Mouse (Mus musculus) erythroblast, embryonic 14.5 days (primary cell): ENCODE results near the gene Efhd2.

Experiments used
- GATA1 ChIP-seq: IDR thresholded peaks from 2 replicates; pipeline ENCODE4 v1.6.1; 2012; ENCODE audit warnings: low read length, inconsistent platforms, mixed read lengths
- TAL1 ChIP-seq: IDR thresholded peaks from 3 replicates; pipeline ENCODE4 v1.6.1; 2012; ENCODE audit warnings: low read length, inconsistent platforms, mixed read lengths

- no peak for TF ChIP-seq GATA1
- TF ChIP-seq TAL1: no peak
Measured at GRCm38 (mm10) chr4:141899936-141900335, 25.2 kb upstream of the Efhd2 start.
